Mouse (Mus musculus) liver, adult 2 months (tissue): ENCODE results near the gene Plekhd1. TPM values are rescaled to one million over a fixed set of nuclear protein-coding genes. Genes with fewer than 3 reads are reported as not detected.
A peak's percentile ranks its signal among the peaks of the same experiment; 100 is the strongest.

Experiments used
- DNase-seq: peaks from one replicate; pipeline ENCODE4 v3.0.0-alpha.2; 2011; ENCODE audit warnings: low read depth, low spot score; ENCODE audit errors: extremely low read depth
- H3K27ac ChIP-seq: fragments of 200-500 bp; replicated peaks from 2 replicates; pipeline ENCODE4 v1.5.1; 2012; ENCODE audit warnings: low read depth, mild to moderate bottlenecking, control low read depth, inconsistent platforms, low read length; ENCODE audit not compliant: insufficient read depth
- H3K27me3 ChIP-seq: fragments of 200-500 bp; 2 replicates; pipeline ENCODE4 v1.6.1; 2012; ENCODE audit warnings: mild to moderate bottlenecking, moderate library complexity, low read length, inconsistent platforms; ENCODE audit not compliant: control insufficient read depth, insufficient read depth
- H3K36me3 ChIP-seq: fragments of 200-500 bp; 2 replicates; pipeline ENCODE4 v1.6.1; 2012; ENCODE audit warnings: low read length, inconsistent platforms; ENCODE audit not compliant: control insufficient read depth, insufficient read depth
- H3K4me1 ChIP-seq: fragments of 200-500 bp; 2 replicates; pipeline ENCODE4 v1.6.1; 2011; ENCODE audit warnings: low read length; ENCODE audit not compliant: control insufficient read depth, insufficient read depth
- H3K4me3 ChIP-seq: fragments of 200-500 bp; 2 replicates; pipeline ENCODE4 v1.5.1; 2011; ENCODE audit warnings: low read depth, mild to moderate bottlenecking, control low read depth, low read length, moderate library complexity; ENCODE audit not compliant: insufficient read depth
- H3K79me2 ChIP-seq: fragments of 200-500 bp; 2 replicates; pipeline ENCODE4 v1.6.1; 2012; ENCODE audit warnings: inconsistent platforms, mild to moderate bottlenecking, low read length, moderate library complexity; ENCODE audit not compliant: control insufficient read depth, insufficient read depth
- H3K9ac ChIP-seq: fragments of 200-500 bp; 2 replicates; pipeline ENCODE4 v1.6.1; 2012; ENCODE audit warnings: low read depth, mild to moderate bottlenecking, control low read depth, inconsistent platforms, low read length
- CTCF ChIP-seq: fragments of 200-500 bp; IDR thresholded peaks from 2 replicates; pipeline ENCODE4 v1.5.1; 2011; ENCODE audit warnings: low read depth, low read length, control low read depth
- POLR2A ChIP-seq: fragments of 200-500 bp; IDR thresholded peaks from 2 replicates; pipeline ENCODE4 v1.6.1; 2011; ENCODE audit warnings: low read length, control low read depth; ENCODE audit not compliant: insufficient read depth; ENCODE audit errors: extremely low read depth
- WGBS: fragments of 180-500 bp; shearing (Covaris S2); methylation state at CpG from one replicate; pipeline ENCODE4 v1.1.7; 2018; 5-methylcytosine and 5-hydroxymethylcytosine counted together
- polyA plus RNA-seq: library from polyadenylated mRNA; depleted of rRNA; stranded (reverse); fragments of >200 nt; gene quantifications from 2 replicates; pipeline ENCODE4 v1.2.3, GENCODE M21; 2012
- total RNA-seq: library from RNA; depleted of rRNA; stranded (reverse); fragments of >200 nt; gene quantifications from 2 replicates; pipeline ENCODE4 v1.2.3, GENCODE M21; 2014

Gene Plekhd1
- total and polyA plus RNA-seq, 2 experiments: not detected

GRCm38 (mm10) chr12:80673170-80673569 lies 19.2 kb upstream of the Plekhd1 start:
- Histone ChIP-seq H3K4me1 (no peaks in the 10 kb centered on the region), H3K36me3 (peaks cover 34% of the 10 kb centered on the region), H3K27me3 (no peaks in the 10 kb centered on the region), H3K9ac (no peak overlapping the region), H3K4me3 (no peak overlapping the region), H3K27ac (no peak overlapping the region), H3K79me2 (no peaks in the 10 kb centered on the region)
- peak; percentile 69 for DNase-seq
- 4% methylated on average over 3 of the region's 3 CpGs for WGBS
- peak; percentile 76 for TF ChIP-seq CTCF
- no peak for TF ChIP-seq POLR2A

GRCm38 (mm10) chr12:80681340-80681739 lies 11.1 kb upstream of the Plekhd1 start:
- 80% methylated on average over 1 of the region's 1 CpGs for WGBS
- Histone ChIP-seq H3K27ac (no peak overlapping the region), H3K79me2 (no peaks in the 10 kb centered on the region), H3K36me3 (peaks cover 16% of the 10 kb centered on the region; the same call in 1 of the 2 replicates), H3K4me1 (no peaks in the 10 kb centered on the region), H3K9ac (no peak overlapping the region), H3K27me3 (no peaks in the 10 kb centered on the region), H3K4me3 (no peak overlapping the region)
- DNase-seq: peak; percentile 14
- TF ChIP-seq POLR2A: no peak
- TF ChIP-seq CTCF: peak; percentile 46

GRCm38 (mm10) chr12:80683554-80683953 lies 8.8 kb upstream of the Plekhd1 start:
- WGBS: 97% methylated on average over 3 of the region's 3 CpGs
- Histone ChIP-seq H3K9ac (no peak overlapping the region), H3K4me3 (no peak overlapping the region), H3K27me3 (no peaks in the 10 kb centered on the region), H3K27ac (no peak overlapping the region), H3K4me1 (no peaks in the 10 kb centered on the region), H3K79me2 (no peaks in the 10 kb centered on the region), H3K36me3 (peaks cover 5% of the 10 kb centered on the region; the same call in 1 of the 2 replicates)
- no peak for DNase-seq
- TF ChIP-seq POLR2A: no peak
- no peak for TF ChIP-seq CTCF

GRCm38 (mm10) chr12:80684316-80684715 lies 8.1 kb upstream of the Plekhd1 start:
- no peak overlapping the region for H3K27ac ChIP-seq
- 93% methylated on average over 3 of the region's 3 CpGs for WGBS
- no peaks in the 10 kb centered on the region for H3K79me2 ChIP-seq

GRCm38 (mm10) chr12:80687788-80688211 lies 4.6 kb upstream of the Plekhd1 start:
- WGBS: 29% methylated on average over 10 of the region's 10 CpGs
- no peaks in the 10 kb centered on the region for H3K79me2 ChIP-seq
- peaks cover 8% of the 10 kb centered on the region for H3K27me3 ChIP-seq
- TF ChIP-seq POLR2A: no peak
- TF ChIP-seq CTCF: no peak
- no peaks in the 10 kb centered on the region for H3K36me3 ChIP-seq
- no peak overlapping the region for H3K27ac ChIP-seq
- H3K4me1 ChIP-seq: no peaks in the 10 kb centered on the region
- DNase-seq: peak; percentile 41
- no peak overlapping the region for H3K9ac ChIP-seq
- no peak overlapping the region for H3K4me3 ChIP-seq

More at GRCm38 (mm10) chr12:80684316-80684715, 8.1 kb upstream of the Plekhd1 start:
- peaks cover 4% of the 10 kb centered on the region; the same call in 1 of the 2 replicates for H3K36me3 ChIP-seq
- no peaks in the 10 kb centered on the region for H3K4me1 ChIP-seq
- no peak overlapping the region for H3K4me3 ChIP-seq
- no peaks in the 10 kb centered on the region for H3K27me3 ChIP-seq
- no peak overlapping the region for H3K9ac ChIP-seq
- no peak for DNase-seq
- TF ChIP-seq POLR2A (no peak), CTCF (no peak)

GRCm38 (mm10) chr12:80689696-80690095 lies 2.7 kb upstream of the Plekhd1 start:
- TF ChIP-seq POLR2A: no peak
- no peaks in the 10 kb centered on the region for H3K79me2 ChIP-seq
- H3K27me3 ChIP-seq: peaks cover 10% of the 10 kb centered on the region
- no peaks in the 10 kb centered on the region for H3K4me1 ChIP-seq
- H3K4me3 ChIP-seq: no peak overlapping the region
- H3K36me3 ChIP-seq: no peaks in the 10 kb centered on the region
- no peak overlapping the region for H3K27ac ChIP-seq
- WGBS: 72% methylated on average over 5 of the region's 5 CpGs
- no peak for DNase-seq
- H3K9ac ChIP-seq: no peak overlapping the region
